Mouse (Mus musculus) liver, adult (tissue): ENCODE results near the gene Tent4a.

ENCODE experiments used
- GATA4 ChIP-seq: IDR thresholded peaks from 2 replicates; pipeline ENCODE4 v1.6.1; 2014; ENCODE audit warnings: mild to moderate bottlenecking, low read length; ENCODE audit not compliant: insufficient replicate concordance

Gene Tent4a

DNA sequence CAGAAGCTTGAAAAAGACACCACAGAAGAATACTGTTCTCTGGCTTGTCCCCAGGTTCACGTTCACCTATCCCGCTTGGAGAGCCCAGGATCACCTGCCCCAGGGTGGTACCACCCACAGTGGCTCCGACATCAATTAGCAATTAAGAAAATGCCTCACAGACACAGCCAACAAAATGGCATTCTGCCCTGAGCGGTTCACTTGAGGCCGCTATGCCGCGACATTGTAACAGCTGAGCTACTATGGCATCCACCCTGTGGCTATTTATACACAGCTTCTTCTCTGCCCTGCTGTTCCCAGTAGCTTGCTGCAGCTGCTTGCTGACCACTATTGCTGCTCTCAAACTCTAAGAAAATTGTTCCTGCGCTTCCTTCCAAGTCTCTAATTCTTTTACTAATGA is 53.4 kb downstream of the Tent4a start:
- TF ChIP-seq GATA4 = no peak

DNA sequence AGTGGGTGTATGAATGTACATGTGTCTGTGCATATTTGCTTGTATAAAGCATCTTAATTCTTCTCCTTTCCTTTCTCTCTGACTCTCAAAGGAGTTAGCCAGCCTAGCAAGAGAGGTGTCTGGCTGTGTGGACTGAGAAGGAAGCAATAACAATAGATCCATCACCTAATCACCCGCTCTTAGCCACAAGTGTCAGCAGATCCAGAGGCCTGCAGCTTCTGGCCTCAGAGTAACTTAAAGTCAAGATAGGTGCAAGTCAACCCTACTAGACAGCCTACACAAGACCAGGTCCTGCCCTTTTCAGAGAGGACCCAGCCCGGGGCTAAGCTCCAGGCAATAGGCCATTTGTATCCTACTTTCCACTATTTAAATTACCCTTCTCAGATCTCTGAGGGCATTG is 54.5 kb downstream of the Tent4a start:
- TF ChIP-seq GATA4 = no peak

DNA sequence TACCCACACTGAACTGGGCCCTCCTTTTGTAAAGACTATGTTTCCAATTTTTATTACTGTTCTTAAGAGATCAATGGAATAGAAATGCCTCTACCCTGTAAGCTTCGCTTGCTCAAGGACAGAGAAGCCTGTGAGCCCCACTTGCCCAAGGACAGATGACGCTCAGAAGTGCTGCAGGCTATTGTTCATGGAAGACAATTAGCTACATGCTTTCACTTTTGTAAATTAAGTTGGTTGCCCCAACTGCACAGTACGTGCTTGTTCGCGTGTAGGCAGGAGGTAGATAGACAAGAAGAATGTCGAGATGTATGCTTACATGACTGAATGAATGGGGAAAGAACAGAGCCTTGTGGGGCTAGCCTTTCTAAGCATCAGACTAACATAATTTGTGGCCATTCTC is 55.7 kb downstream of the Tent4a start:
- no peak for TF ChIP-seq GATA4

DNA sequence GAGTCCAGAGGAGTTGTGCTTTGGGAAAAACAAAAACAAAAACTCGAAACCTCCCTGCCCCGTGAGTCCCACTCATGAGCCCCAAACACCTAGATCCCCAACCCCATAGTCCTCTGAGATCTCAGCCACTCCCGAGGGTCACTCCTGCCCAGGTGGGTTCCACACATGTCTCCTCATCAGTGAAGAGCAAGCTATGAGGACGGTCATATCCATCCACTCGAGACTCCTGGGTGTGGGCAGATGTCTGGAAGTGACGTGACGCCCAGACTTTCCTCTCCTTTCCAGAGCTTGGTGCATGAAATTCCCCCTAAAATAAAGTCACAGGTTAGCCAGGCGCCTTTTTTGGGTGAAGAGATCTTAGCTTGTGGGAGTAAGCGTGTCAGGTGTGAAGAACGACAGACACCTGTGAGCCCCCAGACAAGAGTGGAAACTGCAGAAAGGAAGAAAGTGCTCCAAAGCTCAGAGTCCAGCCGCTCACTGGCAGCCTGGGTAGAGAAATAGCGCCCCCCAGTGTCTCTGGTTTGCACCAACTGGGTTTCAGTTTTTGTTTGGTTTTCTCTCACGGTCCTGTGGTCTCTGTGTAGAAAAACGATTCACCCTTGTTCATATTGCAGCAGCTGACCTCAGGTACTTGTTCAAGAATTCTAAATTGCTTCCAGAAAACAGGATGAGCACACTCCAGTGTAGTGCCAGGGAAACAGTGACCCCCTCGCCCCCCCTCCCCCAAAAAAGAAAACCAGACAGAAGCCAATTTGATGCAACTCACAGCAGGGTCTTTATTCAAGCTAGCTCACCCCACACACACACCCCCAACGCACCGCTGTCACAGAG is 73.6 kb downstream of the Tent4a start:
- TF ChIP-seq GATA4 = no peak

DNA sequence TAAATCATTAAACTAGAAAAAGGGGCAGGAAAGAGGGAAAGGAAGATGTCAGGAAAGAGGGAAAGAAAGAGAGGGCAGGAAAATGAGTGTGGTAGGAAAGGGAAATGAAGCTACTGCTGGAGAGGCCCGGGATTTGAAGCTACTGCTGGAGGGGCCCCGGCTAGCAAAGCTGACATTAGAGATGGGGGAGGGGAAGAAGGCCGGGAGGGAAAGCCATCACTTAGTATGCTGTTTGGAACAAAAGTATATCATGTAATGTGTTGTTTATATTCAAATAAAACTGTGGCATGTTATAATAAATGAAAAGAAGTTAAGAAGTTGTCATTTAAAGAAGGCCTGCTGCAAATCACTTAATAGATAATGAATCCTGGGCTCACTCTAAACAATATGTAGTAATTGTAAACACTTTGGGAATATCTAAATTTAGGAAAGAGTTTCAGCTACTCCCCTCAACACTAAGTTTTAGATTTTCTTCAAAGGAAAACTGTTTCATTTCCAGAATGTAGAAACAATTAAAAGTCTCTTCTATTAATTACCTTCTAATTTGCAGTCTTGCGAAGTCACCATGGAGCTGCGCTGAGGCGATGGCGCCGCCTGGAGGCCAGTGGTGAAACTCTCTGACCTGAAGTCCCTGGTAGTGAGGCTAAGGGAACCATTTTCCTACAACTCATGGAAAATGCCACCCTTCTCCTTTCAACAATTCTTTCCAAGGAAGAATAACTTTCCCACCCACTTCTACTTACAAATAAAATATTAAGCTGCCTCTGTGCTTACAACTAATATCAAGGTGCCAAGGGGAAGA is 74.6 kb downstream of the Tent4a start:
- no peak for TF ChIP-seq GATA4

DNA sequence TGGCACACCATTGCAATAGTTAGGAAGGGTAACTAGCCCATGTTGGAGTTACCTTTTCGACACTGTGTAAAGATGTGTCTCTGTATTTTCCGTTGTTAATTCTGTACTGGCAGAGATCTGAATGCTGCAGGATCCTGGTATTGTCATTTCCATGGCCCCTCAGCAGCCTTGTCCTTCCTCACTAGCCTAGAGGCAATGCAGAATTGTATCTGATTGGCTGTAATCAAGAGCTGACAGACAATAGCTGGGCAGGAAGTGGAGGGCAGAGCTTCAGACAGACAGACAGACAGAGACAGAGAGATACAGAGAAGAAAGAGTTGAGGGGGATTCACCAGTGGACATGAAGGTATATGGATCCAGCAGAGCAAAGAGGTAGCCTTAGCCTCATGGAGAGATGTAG is 75.5 kb downstream of the Tent4a start:
- no peak for TF ChIP-seq GATA4

DNA sequence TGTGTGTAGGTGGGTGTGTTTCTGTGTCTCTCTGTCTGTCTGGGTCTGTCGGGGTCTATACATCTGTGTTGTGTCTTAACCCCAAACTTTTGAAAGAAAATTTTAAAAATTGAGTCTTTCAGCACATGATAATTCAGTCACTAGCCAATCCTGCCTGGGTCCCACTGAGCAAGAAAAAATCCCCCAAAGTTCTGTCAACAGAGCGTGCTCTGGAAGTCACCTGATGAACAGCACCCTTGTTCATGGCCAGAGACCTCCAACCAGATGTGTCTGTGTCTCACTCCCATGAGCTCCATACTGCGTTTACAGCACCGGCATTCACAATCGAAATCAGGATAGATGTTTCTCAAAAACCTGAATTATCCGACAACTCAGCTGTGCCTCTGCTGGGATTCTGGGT is 76.0 kb downstream of the Tent4a start:
- no peak for TF ChIP-seq GATA4

DNA sequence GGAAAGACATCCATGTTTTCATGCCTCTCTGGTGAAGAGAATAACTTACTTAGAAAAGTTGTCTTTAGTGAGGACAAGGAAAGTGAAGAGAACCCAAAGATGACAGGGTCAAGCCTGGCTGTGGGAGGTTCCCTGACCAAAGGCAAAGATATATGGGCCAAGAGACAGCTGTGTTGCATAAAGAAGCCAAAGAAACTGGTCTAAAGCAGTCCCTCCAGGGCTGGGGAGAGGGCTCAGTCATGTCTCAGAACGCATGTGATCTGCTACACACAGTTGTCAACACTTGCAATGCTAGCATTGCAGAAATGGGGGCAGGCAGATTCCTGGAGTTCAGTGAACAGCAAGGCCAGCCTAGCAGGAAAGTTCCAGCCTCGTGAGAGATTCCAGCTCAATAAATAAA is 77.3 kb downstream of the Tent4a start:
- no peak for TF ChIP-seq GATA4

DNA sequence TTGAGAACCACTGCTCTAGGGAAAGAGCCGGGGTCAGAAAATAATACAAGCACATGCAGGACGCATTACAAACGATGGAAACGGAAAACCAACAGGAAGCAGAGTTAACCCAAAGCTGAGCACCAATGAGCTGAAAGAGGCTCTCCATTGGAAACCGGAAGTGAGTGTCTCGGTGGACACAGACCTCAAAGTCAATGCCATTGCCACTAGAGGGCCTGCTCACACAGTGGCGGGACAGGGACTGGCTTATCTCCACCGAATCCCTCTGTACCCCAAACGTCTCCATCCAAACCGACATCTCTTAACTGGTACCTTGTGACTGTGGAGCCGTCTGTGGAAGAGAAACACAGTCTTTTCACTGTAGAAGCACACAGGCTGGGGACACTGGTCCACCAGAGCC is 77.8 kb downstream of the Tent4a start:
- no peak for TF ChIP-seq GATA4

DNA sequence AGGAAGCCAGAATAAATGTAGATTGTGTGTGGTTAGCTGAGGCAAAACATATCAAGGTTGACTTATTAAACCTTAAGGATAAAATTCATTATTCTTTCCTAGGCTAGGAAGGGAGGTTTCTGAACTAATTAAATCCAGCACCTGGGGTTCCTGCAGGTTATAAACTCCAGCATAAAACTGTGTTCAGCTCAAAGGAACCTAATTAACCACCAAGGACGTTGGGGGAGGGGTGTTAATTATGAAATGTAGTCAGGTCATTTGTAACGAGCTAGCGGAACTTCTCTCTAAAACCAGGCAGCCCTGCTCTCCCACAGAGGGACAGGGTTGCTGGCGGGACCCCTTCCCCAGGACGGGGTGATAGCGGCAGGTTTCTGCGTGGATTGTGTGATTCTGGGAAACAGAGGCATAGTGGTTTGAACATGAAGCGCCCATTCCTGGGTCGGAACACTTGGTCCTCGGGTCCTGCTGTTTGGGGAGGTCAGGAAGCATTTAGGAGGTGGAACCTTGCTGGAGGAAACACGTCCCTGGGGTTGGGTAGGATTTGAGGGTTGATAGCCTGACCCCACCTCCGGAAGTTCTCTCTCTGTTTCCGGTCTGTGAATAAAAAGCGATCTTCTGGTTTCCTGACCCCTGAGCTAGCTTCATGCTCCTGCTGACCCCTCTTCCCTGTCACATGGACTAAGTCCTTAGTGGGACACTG is 78.8 kb downstream of the Tent4a start:
- TF ChIP-seq GATA4 = no peak
